Mouse (Mus musculus) forelimb bud, embryonic 11.5 days (tissue): ENCODE measurements at regions not wholly inside any gene's neighbourhood (a gene's known extent, or its start where the extent isn't known, plus 50 kb on each side); places are given as distances from the start of the nearest gene placed in this dataset.

Experiments used
- DNase-seq: peaks from one replicate; pipeline ENCODE4 v3.0.0-alpha.2; 2012; ENCODE audit warnings: low read depth, low spot score

- DNase-seq, result no peak
These were observed 427.2 kb downstream of the Hao1 start for GRCm38 (mm10) chr2:134126988-134127387.

GRCm38 (mm10) chr2:134107286-134107685, 446.9 kb downstream of the Hao1 start:
- DNase-seq, result no peak

- DNase-seq, result no peak
These were observed 465.8 kb downstream of the Hao1 start for GRCm38 (mm10) chr2:134088374-134088773.

GRCm38 (mm10) chr2:134080148-134080547, 474.0 kb downstream of the Hao1 start:
- DNase-seq, result no peak

GRCm38 (mm10) chr2:134077953-134078352, 476.2 kb downstream of the Hao1 start:
- peak; percentile 65 for DNase-seq

DNA sequence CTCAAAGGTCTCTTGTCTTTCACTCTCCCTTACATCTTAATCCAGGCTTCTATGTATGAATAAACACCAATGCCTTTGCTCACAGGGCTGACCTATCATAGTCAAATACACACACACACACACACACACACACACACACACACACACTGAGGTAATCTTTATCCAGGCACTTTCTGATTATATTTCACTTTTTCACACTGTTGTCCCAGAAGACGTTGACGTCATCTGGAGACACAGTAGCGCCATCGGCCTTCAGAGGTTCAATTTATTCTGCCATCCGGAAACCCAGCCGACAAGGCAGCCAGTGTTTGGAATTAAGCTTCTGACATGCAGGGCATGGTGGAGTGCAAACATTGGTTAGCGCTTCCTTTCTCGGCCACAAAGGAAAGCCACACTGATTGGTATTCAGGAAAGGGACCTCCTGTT, 486.2 kb downstream of the Hao1 start:
- no peak for DNase-seq

DNA sequence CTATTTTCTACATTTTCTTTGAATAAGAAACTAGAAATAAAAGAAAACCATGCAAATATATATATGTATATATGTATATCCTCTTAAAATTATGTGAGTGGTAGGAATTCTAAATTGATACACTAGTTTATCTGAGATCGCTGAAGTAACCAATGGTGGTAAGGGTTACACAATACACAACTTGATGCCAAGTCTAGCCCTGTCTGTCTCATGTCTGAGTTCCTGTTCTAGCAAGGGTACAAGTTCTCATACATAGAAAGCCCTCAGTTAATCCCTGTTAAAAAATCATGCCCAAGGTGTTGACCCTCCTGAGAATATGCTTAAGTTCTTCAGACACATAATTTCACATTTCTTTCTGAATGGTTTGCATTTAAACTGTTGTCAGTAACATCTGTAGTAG, 486.8 kb downstream of the Hao1 start:
- DNase-seq, result no peak

DNA sequence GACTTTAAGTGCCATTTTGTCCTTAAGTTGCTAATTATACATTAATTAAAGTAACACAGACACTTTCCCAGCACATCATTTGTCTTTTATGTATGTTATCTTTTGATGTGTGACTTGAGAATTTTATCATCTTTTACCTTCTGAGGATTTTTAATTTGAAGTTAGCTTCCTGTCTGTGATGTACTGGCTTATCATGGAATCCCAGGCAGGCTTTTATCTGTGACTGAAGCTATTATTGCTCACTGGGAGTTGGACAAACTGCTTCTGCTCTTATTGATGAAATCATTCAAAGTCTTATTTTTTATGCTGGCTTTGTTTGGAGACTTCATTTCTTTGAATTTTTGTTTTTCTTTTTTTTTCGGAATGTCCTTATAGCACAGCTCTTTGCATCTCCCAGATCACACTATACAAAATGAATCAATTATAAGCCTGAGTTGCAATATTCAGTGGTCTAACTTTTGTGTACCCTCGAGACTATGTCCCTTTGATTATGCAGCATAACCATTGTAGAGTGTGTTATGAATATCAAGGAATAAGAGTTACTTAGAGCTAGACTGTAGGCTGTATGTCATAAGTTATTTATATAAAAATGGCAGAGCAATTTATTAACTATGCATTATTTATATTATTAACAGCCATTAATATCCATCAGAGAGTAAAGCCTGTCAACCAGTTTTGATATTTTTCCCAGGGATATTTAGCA, 494.1 kb downstream of the Hao1 start:
- no peak for DNase-seq

DNA sequence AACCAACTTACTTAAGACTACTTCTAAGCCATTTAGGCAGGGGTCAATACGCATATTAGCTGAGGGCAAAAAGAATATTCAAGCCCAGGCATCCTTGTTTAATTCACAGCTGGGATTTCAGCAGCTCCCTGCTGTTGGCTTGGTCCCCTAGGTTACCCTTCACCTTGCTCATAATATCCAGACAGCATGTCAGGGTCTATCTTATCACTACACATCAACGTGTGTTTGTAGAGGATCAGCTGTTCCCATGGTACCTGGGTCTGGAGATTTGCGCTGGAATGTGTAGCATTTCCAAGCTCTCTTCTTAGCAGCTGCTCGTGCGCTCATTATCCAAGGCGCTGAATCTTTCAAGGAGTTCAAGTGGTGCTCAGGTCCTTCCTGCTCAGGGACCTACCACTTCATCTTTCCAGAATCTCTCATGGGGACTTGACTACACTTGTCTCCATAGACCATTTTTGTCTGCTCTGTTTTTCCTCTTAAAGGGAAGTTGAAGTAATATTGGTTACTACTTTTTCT, 484.5 kb downstream of the Bmp2 start:
- no peak for DNase-seq

DNA sequence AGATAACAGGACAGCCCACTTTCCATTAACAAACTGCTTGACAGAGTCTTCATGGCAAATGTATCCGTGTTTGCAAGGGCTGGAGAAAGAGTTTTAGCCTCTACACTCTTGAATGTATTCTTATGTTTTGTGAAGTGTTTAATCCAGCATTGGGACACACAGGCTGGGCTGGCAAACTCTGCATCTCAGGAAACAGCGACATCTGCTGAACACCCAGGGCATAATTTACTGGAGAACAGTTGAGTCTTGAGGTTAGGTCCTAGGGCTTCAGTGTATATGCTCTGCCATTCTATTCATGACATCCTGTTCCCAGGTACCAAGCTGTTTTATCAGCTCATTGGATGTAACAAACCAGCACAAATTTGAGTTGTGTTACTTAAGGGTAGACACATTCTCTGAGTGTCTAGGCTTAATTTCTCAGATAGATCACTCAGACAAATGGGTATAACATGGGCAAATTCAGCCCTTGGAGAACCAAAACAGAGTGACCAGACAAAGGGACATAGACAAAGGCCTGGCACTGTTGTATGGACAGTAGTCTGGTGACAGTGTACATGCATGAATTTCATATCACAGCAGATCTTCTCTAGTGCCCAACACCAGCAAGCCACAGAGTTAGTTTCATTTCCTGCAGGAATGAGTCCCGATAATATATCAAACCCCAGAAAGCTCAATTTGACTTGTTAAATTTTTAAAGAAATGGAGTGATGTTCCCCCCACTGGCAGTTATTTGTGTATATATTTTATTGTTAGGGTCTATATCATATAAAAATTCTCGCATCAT, 477.9 kb downstream of the Bmp2 start:
- peak; percentile 35 for DNase-seq

DNA sequence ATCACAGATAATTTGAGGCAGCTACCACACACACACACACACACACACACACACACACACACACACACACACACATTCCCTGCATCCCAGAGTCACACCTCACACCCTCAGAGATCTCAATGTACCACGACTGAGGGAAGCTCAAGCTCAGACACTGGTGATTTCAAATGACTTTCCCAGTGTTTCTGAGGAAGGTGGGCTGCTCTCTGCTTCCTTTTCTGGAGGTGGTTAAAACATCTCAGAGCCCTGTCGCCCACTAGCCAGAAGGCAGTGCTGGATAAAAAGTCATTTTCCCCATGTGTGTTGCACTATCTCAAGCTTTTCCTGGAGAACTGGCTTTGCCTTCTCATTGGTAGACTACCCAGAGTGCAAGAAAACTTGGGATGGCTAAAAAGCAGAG, 477.2 kb downstream of the Bmp2 start:
- no peak for DNase-seq

- DNase-seq, result no peak
These were observed 465.1 kb downstream of the Bmp2 start for GRCm38 (mm10) chr2:134017109-134017508.

DNA sequence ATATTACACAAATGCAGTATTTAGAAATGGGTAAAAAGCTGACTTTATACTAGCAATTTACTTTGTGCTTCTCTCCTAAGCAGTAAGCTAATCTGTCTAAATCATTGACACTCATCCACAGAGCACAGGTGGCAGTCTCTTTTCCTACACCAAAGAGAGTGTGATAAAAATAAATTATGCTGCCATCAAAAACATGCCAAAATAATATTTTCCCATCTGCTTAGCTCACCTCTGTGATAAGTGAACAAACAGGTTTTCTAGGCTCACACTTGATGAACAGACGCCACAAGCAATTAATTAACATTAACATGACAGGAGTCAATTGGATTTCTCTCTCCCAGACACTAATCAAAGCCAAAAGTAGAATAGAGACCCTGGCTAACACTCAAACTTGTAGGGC, 451.2 kb downstream of the Bmp2 start:
- DNase-seq, result no peak

GRCm38 (mm10) chr2:133994742-133995141, 442.8 kb downstream of the Bmp2 start:
- DNase-seq, result no peak

- no peak for DNase-seq
These were observed 442.4 kb downstream of the Bmp2 start for GRCm38 (mm10) chr2:133994337-133994736.

- no peak for DNase-seq
These were observed 435.7 kb downstream of the Bmp2 start for GRCm38 (mm10) chr2:133987671-133988070.
